Mouse (Mus musculus) layer of hippocampus, postnatal 14 days (tissue): ENCODE measurements around the gene Vmn2r101. TPM values are rescaled to one million over a fixed set of nuclear protein-coding genes. Genes with fewer than 3 reads are reported as not detected.

Experiments
- DNase-seq, 2 experiments: peaks; one replicate each; pipeline ENCODE4 v3.0.0; 2021 to 2022; ENCODE audit warnings: low spot score in 2 of 2, mixed read lengths in 1 of 2
- long read RNA-seq, 2 experiments: library from polyadenylated mRNA; stranded (forward); transcript quantifications; one replicate each; pipeline ENCODE4 v2.0.0; 2021
- total RNA-seq, 2 experiments: library from RNA; stranded (reverse); gene quantifications; 2 replicates each; pipeline ENCODE4 v1.2.3; 2021

Gene Vmn2r101
- not detected for total RNA-seq
- long read RNA-seq, experiment 1 = 0 reads
- long read RNA-seq, experiment 2 = 0 reads

DNA sequence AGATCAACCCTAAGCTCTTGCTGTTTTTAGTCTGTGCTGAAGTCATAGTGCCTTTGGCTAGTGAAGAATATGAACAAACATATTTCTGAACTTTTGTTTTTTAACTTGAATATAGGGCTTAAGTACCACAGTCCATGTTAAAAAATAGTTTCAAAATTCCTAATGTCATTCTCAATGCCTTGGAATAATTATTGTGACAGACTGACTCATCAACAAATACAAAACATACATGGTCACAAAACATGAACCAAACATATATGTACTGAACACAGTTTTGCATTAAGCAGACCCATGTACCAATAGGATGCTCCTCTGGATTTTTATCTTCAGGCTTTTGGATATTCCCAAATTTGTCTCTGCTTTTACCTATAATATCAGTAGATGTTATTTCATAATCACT lies at the start of gene Vmn2r101:
Gene Vmn2r101 (plus strand): TSS at position 301 of the 400 bp plus-strand sequence.
- DNase-seq = no peak

DNA sequence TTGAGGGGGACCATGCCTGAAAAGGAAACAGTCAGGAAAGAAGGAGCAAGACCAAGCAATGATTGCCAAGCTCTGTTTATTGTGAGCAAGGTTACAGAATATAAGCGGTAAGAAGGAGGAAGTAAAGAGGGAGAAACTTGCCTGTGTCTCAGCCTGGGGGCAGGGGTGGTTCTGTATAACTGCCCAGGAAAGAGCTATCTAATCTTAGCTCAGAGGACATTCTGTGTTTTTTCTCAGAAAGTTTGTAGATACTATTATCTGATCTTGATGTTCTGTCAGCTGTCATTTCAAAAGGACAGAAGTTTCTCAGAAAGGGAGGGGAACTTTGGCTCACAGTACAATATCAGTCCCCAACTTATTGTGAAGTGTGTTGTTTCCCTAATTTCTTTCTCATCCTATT lies 52.3 kb downstream of the Vmn2r101 start:
- DNase-seq = no peak

DNA sequence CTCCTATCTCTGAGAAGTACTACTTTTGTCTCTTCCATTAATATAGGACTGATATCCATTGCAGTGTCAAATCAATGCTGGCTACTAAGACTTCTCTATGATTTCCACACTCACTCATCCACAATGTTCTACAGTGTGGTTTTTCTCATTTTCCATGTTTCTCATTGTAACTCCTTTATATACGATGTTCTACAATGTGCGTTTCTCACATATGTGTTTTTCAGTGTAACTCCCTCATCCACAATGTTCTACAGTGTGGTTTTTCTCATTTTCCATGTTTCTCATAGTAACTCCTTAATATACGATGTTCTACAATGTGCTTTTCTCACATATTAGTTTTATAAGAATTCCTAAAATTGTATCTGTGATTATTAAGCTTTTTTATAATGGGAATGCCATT lies 81.4 kb downstream of the Vmn2r101 start:
- no peak for DNase-seq

DNA sequence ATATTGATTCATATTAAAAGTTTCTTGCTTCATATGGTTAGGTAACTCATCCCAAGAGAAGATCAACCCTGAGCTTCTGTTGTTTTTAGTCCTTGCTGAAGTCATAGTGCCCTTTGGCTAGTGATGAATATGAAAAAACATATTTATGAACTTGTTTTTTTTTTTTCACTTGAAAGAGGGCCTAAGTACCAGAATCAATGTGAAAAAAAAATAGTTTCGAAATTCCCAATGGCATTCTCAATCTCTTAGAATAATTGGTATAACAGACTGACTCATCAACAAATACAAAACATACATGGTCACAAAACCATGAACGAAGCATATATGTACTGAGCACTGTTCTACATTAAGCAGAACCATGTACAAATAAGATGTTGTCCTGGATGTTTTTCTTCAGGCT lies 83.0 kb downstream of the Vmn2r101 start, which contains the start of gene Vmn2r102:
Gene Vmn2r102 (plus strand): TSS at position 301 of the 400 bp plus-strand sequence.
- no peak for DNase-seq

Other genes starting within 250 kb of the Vmn2r101 start
- gene Vmn2r99, start 215.3 kb upstream of the Vmn2r101 start, total RNA-seq = not detected
- gene Vmn2r100, start 72.5 kb upstream of the Vmn2r101 start, total RNA-seq = not detected
- gene Vmn2r102, start 83.1 kb downstream of the Vmn2r101 start, total RNA-seq = not detected
- gene Vmn2r103, start 196.1 kb downstream of the Vmn2r101 start, total RNA-seq = not detected